Mouse (Mus musculus): ENCODE measurements around the gene Fbxw5.
"Not testable (repeated sequence)": the region's sequence is repeated elsewhere in the genome, so short reads cannot be mapped to it uniquely, and the experiment has no call there.

The Fbxw5 gene

GRCm38 (mm10) chr2:25506964-25507363, 6.4 kb downstream of the Fbxw5 start:
- peak; percentile 66 for DNase-seq (ENCODE audit: low read depth, low spot score)

- peak; percentile 61 for DNase-seq (ENCODE audit: low read depth, low spot score)
Observed at GRCm38 (mm10) chr2:25509912-25510311, 9.4 kb downstream of the Fbxw5 start.

GRCm38 (mm10) chr2:25526510-25527302, 26.2 kb downstream of the Fbxw5 start:
- DNase-seq (ENCODE audit: low read depth, low spot score), result no peak

- peak; percentile 55 for DNase-seq (ENCODE audit: low read depth, low spot score)
Observed at GRCm38 (mm10) chr2:25533707-25534106, 33.2 kb downstream of the Fbxw5 start.

GRCm38 (mm10) chr2:25534178-25534865, 33.8 kb downstream of the Fbxw5 start:
- peak; percentile 91 for DNase-seq (ENCODE audit: low read depth, low spot score)

GRCm38 (mm10) chr2:25534866-25535182, 34.3 kb downstream of the Fbxw5 start:
- no peak for DNase-seq (ENCODE audit: low read depth, low spot score)

- DNase-seq (ENCODE audit: low read depth, low spot score), result no peak
Observed at GRCm38 (mm10) chr2:25536531-25536930, 36.0 kb downstream of the Fbxw5 start.

- DNase-seq (ENCODE audit: low read depth, low spot score), result no peak
Observed at GRCm38 (mm10) chr2:25540541-25540948, 40.0 kb downstream of the Fbxw5 start.

GRCm38 (mm10) chr2:25541644-25542367, 41.3 kb downstream of the Fbxw5 start:
- DNase-seq (ENCODE audit: low read depth, low spot score), result no peak

GRCm38 (mm10) chr2:25545996-25546810, 45.7 kb downstream of the Fbxw5 start:
- DNase-seq (ENCODE audit: low read depth, low spot score), result no peak

- peak; percentile 99 for DNase-seq (ENCODE audit: low read depth, low spot score)
Observed at GRCm38 (mm10) chr2:25546811-25547491, 46.4 kb downstream of the Fbxw5 start, which contains the start of gene Traf2. TSS of gene Traf2 (minus strand) at chr2:25546940.

GRCm38 (mm10) chr2:25549021-25549991, 48.8 kb downstream of the Fbxw5 start:
- peak; percentile 90 for DNase-seq (ENCODE audit: low read depth, low spot score)

- DNase-seq (ENCODE audit: low read depth, low spot score), result peak; percentile 70
Observed at GRCm38 (mm10) chr2:25551186-25551585, 50.6 kb downstream of the Fbxw5 start.

- not testable (repeated sequence) for DNase-seq (ENCODE audit: low read depth, low spot score)
Observed at GRCm38 (mm10) chr2:25553171-25553786, 52.7 kb downstream of the Fbxw5 start.
